Mouse (Mus musculus): Measurements from ENCODE around the gene Kcnj12. TPM values are rescaled to one million over a fixed set of nuclear protein-coding genes. Genes with fewer than 3 reads are reported as not detected.

The Kcnj12 gene
- total and polyA plus RNA-seq, 3 experiments: 26.7 to 35.7 (median 29.5) TPM

DNA sequence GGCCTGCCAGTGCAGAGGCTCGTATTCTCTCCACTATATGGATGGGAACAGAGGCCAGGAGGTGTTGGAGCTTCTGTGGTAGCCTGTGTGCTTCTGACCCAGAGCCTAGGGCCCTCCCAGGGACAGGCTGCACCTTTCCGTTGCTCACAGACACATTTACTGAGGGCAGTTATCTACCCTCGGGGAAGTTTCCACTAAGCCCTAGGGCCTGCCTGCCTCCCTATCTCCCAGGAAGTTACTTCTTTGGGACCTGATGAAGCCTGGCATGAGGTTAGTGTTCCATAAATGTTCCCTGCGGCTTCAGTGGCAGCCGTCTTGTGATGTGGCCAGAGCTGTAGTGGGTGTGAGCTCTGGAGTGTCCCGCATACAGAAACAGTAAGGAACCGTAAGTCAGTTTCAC lies 3.2 kb downstream of the Kcnj12 start:
- Histone ChIP-seq H3K27ac (peak overlapping the region; percentile 81), H3K4me3 (no peak overlapping the region), H3K36me3 (ENCODE audit: control insufficient read depth, insufficient read depth, low read length) (no peaks in the 10 kb centered on the region), H3K4me1 (ENCODE audit: control insufficient read depth, insufficient read depth, low read length) (peaks cover 4% of the 10 kb centered on the region; the same call in 1 of the 2 replicates), H3K79me2 (replicated peaks; ENCODE audit: control insufficient read depth, insufficient read depth, low read length) (no peaks in the 10 kb centered on the region), H3K9ac (ENCODE audit: low read depth, low read length) (no peak overlapping the region), H3K27me3 (ENCODE audit: control insufficient read depth, insufficient read depth, low read length) (no peaks in the 10 kb centered on the region)
- WGBS: 40% methylated on average over 7 of the region's 7 CpGs
- TF ChIP-seq EP300 (IDR thresholded peaks at IDR 0.05; ENCODE audit: insufficient read depth, low read depth, low read length): peak; percentile 86
- no peak for TF ChIP-seq CTCF (IDR thresholded peaks at IDR 0.05)
- peak; percentile 38; the same call in 1 of the 2 replicates for TF ChIP-seq POLR2A (IDR thresholded peaks at IDR 0.05; ENCODE audit: insufficient read depth, low read depth, low read length)
- intact Hi-C loops (cut with DNase I): loop anchor here (2.0 kb wide), 1 partner anchor 35 kb away; no protein-coding TSS in a partner anchor
- DNase-seq: peak in 1 of 2 experiments; percentile 61

DNA sequence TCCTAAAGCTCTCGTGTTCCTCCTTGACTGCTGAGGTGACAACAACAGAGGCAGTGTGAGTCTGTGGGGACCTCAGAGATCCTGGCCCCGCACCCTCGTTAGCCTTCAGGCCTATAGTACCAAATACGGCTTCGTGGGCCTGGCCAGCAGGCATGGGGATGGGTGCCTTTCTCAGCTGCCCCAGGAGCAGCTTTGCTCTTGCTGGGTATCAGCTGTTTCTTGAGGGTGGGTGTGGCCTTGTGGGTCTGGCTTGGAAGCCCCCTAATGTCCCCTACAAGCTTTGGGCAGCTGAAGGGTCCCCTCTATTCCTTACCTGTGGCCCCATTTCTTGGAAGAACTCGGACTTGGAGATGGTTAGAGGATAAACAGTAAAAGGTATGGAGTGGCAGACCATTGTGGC lies 4.0 kb downstream of the Kcnj12 start:
- peaks cover 4% of the 10 kb centered on the region; the same call in 1 of the 2 replicates for H3K4me1 ChIP-seq (ENCODE audit: control insufficient read depth, insufficient read depth, low read length)
- intact Hi-C loops (cut with DNase I): no loop called here
- H3K36me3 ChIP-seq (ENCODE audit: control insufficient read depth, insufficient read depth, low read length): no peaks in the 10 kb centered on the region
- no peaks in the 10 kb centered on the region for H3K79me2 ChIP-seq (replicated peaks; ENCODE audit: control insufficient read depth, insufficient read depth, low read length)
- no peak overlapping the region for H3K9ac ChIP-seq (ENCODE audit: low read depth, low read length)
- H3K27me3 ChIP-seq (ENCODE audit: control insufficient read depth, insufficient read depth, low read length): no peaks in the 10 kb centered on the region
- no peak for DNase-seq
- H3K27ac ChIP-seq: peak overlapping the region; percentile 55
- WGBS: 72% methylated on average over 6 of the region's 6 CpGs
- TF ChIP-seq CTCF (IDR thresholded peaks at IDR 0.05) (no peak), POLR2A (IDR thresholded peaks at IDR 0.05; ENCODE audit: insufficient read depth, low read depth, low read length) (no peak), EP300 (IDR thresholded peaks at IDR 0.05; ENCODE audit: insufficient read depth, low read depth, low read length) (no peak)
- no peak overlapping the region for H3K4me3 ChIP-seq

DNA sequence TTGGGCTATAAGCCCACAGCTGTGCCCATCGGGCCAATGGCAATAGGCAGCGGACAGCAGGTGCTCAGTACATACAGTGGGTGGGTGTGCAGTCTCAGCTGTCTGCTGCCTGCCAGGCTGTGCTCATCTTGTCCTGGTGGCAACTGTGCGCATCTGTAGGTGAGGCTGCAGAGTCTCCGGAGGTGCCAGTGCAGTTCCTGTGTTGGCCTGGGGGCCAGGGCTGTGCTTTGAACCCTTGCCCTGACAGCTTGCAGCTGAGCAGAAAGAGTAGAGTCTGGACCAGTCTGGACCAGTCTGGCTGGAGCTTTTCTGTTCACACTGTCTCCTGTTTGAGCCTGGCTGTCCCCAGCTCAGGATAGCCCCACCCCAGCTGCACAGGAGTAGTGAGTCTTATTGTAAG lies 4.8 kb downstream of the Kcnj12 start:
- H3K27me3 ChIP-seq (ENCODE audit: control insufficient read depth, insufficient read depth, low read length): no peaks in the 10 kb centered on the region
- DNase-seq: no peak
- no peaks in the 10 kb centered on the region for H3K36me3 ChIP-seq (ENCODE audit: control insufficient read depth, insufficient read depth, low read length)
- TF ChIP-seq EP300 (IDR thresholded peaks at IDR 0.05; ENCODE audit: insufficient read depth, low read depth, low read length): no peak
- intact Hi-C loops (cut with DNase I): no loop called here
- peaks cover 7% of the 10 kb centered on the region for H3K4me1 ChIP-seq (ENCODE audit: control insufficient read depth, insufficient read depth, low read length)
- H3K9ac ChIP-seq (ENCODE audit: low read depth, low read length): no peak overlapping the region
- 89% methylated on average over 4 of the region's 4 CpGs for WGBS
- H3K79me2 ChIP-seq (replicated peaks; ENCODE audit: control insufficient read depth, insufficient read depth, low read length): no peaks in the 10 kb centered on the region
- no peak overlapping the region for H3K27ac ChIP-seq
- no peak overlapping the region for H3K4me3 ChIP-seq

DNA sequence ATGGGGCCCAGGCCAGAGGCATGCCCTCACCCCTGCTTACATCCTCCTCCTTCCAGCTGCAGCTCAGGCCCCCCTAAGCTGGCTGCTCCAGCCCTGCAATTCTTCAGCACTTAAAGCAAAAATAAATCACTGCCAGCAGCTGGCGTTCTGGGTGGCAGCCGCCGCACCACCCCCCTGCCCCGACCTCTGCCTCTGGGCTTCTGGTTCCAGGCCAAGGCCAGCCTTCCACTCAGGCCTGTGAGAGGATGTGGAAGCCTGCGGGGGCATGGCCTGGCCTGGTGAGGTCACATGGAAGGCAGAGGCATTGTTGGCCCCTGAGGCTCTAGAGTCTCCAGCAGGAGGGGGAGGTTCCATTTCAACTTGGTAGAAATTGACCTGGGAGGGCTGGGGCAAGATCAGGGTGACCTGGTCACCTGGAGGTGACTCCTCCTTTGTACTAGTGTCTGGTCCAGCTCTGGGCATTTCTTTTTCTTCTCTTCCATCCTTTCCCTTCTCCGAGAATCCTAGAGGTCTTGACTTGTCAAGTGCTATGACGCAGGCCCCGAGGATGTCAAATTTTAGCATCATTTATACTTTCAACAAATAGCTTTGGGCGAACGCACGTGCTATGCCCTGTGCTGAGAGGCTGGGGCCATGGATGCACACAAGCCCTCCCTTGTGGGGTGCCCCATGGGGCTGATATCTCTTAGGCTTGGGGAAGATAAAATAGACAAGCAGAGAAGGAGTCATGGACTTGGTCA lies 6.0 kb downstream of the Kcnj12 start:
- peak; percentile 48 to 54 for DNase-seq
- TF ChIP-seq CTCF (IDR thresholded peaks at IDR 0.05) (no peak), POLR2A (IDR thresholded peaks at IDR 0.05; ENCODE audit: insufficient read depth, low read depth, low read length) (no peak), EP300 (IDR thresholded peaks at IDR 0.05; ENCODE audit: insufficient read depth, low read depth, low read length) (no peak)
- Histone ChIP-seq H3K4me1 (ENCODE audit: control insufficient read depth, insufficient read depth, low read length) (peaks cover 7% of the 10 kb centered on the region), H3K79me2 (replicated peaks; ENCODE audit: control insufficient read depth, insufficient read depth, low read length) (no peaks in the 10 kb centered on the region; the same call in 1 of the 2 replicates), H3K27ac (peak overlapping the region; percentile 31), H3K36me3 (ENCODE audit: control insufficient read depth, insufficient read depth, low read length) (no peaks in the 10 kb centered on the region), H3K4me3 (no peak overlapping the region), H3K27me3 (ENCODE audit: control insufficient read depth, insufficient read depth, low read length) (no peaks in the 10 kb centered on the region), H3K9ac (ENCODE audit: low read depth, low read length) (no peak overlapping the region)
- WGBS: 56% methylated on average over 11 of the region's 11 CpGs
- intact Hi-C loops (cut with DNase I): no loop called here

DNA sequence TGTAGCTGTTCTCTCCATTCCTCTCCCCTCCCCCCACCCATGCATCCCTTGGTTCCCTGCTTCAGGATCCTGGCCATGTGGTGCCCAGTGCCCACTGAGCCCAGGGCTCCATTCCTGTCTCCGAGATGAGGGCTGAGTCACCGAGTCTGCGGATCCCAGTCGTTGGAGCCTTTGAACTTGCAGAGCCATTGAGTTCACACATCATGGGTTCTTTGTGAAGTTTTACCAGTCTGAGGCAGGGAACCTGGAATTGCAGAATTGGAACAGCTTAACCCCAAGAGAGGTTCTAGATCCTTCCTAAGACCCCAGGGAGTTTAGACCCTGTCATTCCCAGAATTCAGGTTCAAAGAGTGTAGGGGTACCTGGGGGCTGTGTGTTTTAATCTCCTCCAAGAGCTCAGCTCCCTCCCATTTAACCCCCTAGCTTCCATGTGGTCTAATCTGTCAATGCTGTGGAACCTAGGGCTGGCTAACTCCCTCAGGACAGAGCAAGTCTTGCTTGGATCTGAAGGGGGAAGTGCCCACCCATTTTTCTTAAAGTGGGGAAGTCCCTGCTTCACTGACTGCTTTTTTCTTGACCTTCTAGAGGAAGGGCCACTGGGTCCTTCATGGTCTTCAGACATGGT lies 6.9 kb downstream of the Kcnj12 start:
- Histone ChIP-seq H3K27me3 (ENCODE audit: control insufficient read depth, insufficient read depth, low read length) (no peaks in the 10 kb centered on the region), H3K4me1 (ENCODE audit: control insufficient read depth, insufficient read depth, low read length) (peaks cover 7% of the 10 kb centered on the region), H3K79me2 (replicated peaks; ENCODE audit: control insufficient read depth, insufficient read depth, low read length) (no peaks in the 10 kb centered on the region; the same call in 1 of the 2 replicates), H3K9ac (ENCODE audit: low read depth, low read length) (no peak overlapping the region), H3K36me3 (ENCODE audit: control insufficient read depth, insufficient read depth, low read length) (no peaks in the 10 kb centered on the region), H3K4me3 (no peak overlapping the region), H3K27ac (no peak overlapping the region)
- TF ChIP-seq CTCF (IDR thresholded peaks at IDR 0.05) (no peak), POLR2A (IDR thresholded peaks at IDR 0.05; ENCODE audit: insufficient read depth, low read depth, low read length) (no peak), EP300 (IDR thresholded peaks at IDR 0.05; ENCODE audit: insufficient read depth, low read depth, low read length) (no peak)
- DNase-seq: no peak
- 44% methylated on average over 4 of the region's 4 CpGs for WGBS
- intact Hi-C loops (cut with DNase I): no loop called here
